Mouse (Mus musculus) kidney, adult 2 months (tissue): ENCODE results near the gene Nde1. TPM values are rescaled to one million over a fixed set of nuclear protein-coding genes. Genes with fewer than 3 reads are reported as not detected.

Source experiments
- DNase-seq: peaks from one replicate; pipeline ENCODE4 v3.0.0; 2021
- H3K27ac ChIP-seq: fragments of 200-500 bp; 2 replicates; pipeline ENCODE4 v1.5.1; 2012; ENCODE audit warnings: low read depth, low read length, control low read depth, inconsistent platforms; ENCODE audit not compliant: insufficient read depth
- H3K27me3 ChIP-seq: fragments of 200-500 bp; replicated peaks from 2 replicates; pipeline ENCODE4 v1.6.1; 2012; ENCODE audit warnings: mild to moderate bottlenecking, moderate library complexity, low read length, inconsistent platforms; ENCODE audit not compliant: control insufficient read depth, insufficient read depth
- H3K36me3 ChIP-seq: fragments of 200-500 bp; 2 replicates; pipeline ENCODE4 v1.6.1; 2012; ENCODE audit warnings: mild to moderate bottlenecking, moderate library complexity, low read length, inconsistent platforms; ENCODE audit not compliant: control insufficient read depth, insufficient read depth
- H3K4me1 ChIP-seq: fragments of 200-500 bp; 2 replicates; pipeline ENCODE4 v1.6.1; 2011; ENCODE audit warnings: low read length; ENCODE audit not compliant: control insufficient read depth, insufficient read depth
- H3K4me3 ChIP-seq: fragments of 200-500 bp; 2 replicates; pipeline ENCODE4 v1.5.1; 2011; ENCODE audit warnings: mild to moderate bottlenecking, low read depth, low read length, control low read depth; ENCODE audit not compliant: insufficient read depth
- CTCF ChIP-seq: fragments of 200-500 bp; conservative IDR thresholded peaks from 2 replicates; pipeline ENCODE4 v1.5.1; 2011; ENCODE audit warnings: low read depth, mild to moderate bottlenecking, control low read depth, low read length, moderate library complexity, mixed read lengths; ENCODE audit not compliant: insufficient read depth, insufficient read length
- POLR2A ChIP-seq: fragments of 200-500 bp; IDR thresholded peaks from one replicate; pipeline ENCODE4 v1.6.1; 2011; ENCODE audit warnings: low read depth, low read length, control low read depth
- WGBS: fragments of 180-500 bp; shearing (Covaris S2); methylation state at CpG from one replicate; pipeline ENCODE4 v1.1.7; 2018; 5-methylcytosine and 5-hydroxymethylcytosine counted together
- polyA plus RNA-seq: library from polyadenylated mRNA; depleted of rRNA; stranded (reverse); fragments of >200 nt; gene quantifications from 2 replicates; pipeline ENCODE4 v1.2.3, GENCODE M21; 2012

Nde1 gene
- polyA plus RNA-seq, 1 experiment, result 23.6 TPM

GRCm38 (mm10) chr16:14180163-14180733 lies 17.2 kb downstream of the Nde1 start:
- TF ChIP-seq CTCF (no peak), POLR2A (no peak)
- H3K4me1 ChIP-seq, result peaks cover 4% of the 10 kb centered on the region; the same call in 1 of the 2 replicates
- WGBS, result 77% methylated on average over 6 of the region's 6 CpGs
- no peak overlapping the region for H3K4me3 ChIP-seq
- H3K27me3 ChIP-seq, result no peaks in the 10 kb centered on the region
- no peaks in the 10 kb centered on the region; the same call in none of the 2 replicates for H3K36me3 ChIP-seq
- no peak overlapping the region for H3K27ac ChIP-seq
- DNase-seq, result no peak

- DNase-seq, result no peak
- Histone ChIP-seq H3K27ac (0 out of 2 replicates have a peak overlapping the region, but pooled peaks have one; percentile 29), H3K4me1 (peaks cover 3% of the 10 kb centered on the region; the same call in 1 of the 2 replicates), H3K4me3 (no peak overlapping the region), H3K36me3 (no peaks in the 10 kb centered on the region; the same call in none of the 2 replicates), H3K27me3 (no peaks in the 10 kb centered on the region)
- no peak for TF ChIP-seq CTCF
- no peak for TF ChIP-seq POLR2A
- WGBS, result 57% methylated on average over 5 of the region's 5 CpGs
Measured at GRCm38 (mm10) chr16:14182360-14182759, 19.3 kb downstream of the Nde1 start.

GRCm38 (mm10) chr16:14183856-14184255 lies 20.8 kb downstream of the Nde1 start:
- no peak for DNase-seq
- no peaks in the 10 kb centered on the region for H3K27me3 ChIP-seq
- no peaks in the 10 kb centered on the region for H3K4me1 ChIP-seq
- no peak overlapping the region for H3K27ac ChIP-seq
- H3K36me3 ChIP-seq, result no peaks in the 10 kb centered on the region; the same call in none of the 2 replicates
- 68% methylated on average over 1 of the region's 1 CpGs for WGBS
- H3K4me3 ChIP-seq, result no peak overlapping the region
- no peak for TF ChIP-seq CTCF
- TF ChIP-seq POLR2A, result no peak

- DNase-seq, result no peak
- TF ChIP-seq CTCF, result no peak
- no peak for TF ChIP-seq POLR2A
- H3K4me3 ChIP-seq, result no peak overlapping the region
- H3K27ac ChIP-seq, result no peak overlapping the region
- no peaks in the 10 kb centered on the region for H3K4me1 ChIP-seq
- no peaks in the 10 kb centered on the region for H3K27me3 ChIP-seq
- over 99% methylated on average over 5 of the region's 5 CpGs for WGBS
- no peaks in the 10 kb centered on the region; the same call in none of the 2 replicates for H3K36me3 ChIP-seq
Measured at GRCm38 (mm10) chr16:14185516-14185915, 22.4 kb downstream of the Nde1 start.

- Histone ChIP-seq H3K4me3 (no peak overlapping the region), H3K36me3 (peaks cover 3% of the 10 kb centered on the region; the same call in 1 of the 2 replicates), H3K27ac (peak overlapping the region; percentile 5; the same call in 1 of the 2 replicates), H3K4me1 (no peaks in the 10 kb centered on the region), H3K27me3 (no peaks in the 10 kb centered on the region)
- WGBS, result 62% methylated on average over 9 of the region's 9 CpGs
- TF ChIP-seq CTCF, result no peak
- TF ChIP-seq POLR2A, result no peak
- DNase-seq, result peak; percentile 42
Measured at GRCm38 (mm10) chr16:14194164-14194950, 31.3 kb downstream of the Nde1 start.

- WGBS, result 38% methylated on average over 1 of the region's 1 CpGs
Measured at GRCm38 (mm10) chr16:14195427-14195826, 32.4 kb downstream of the Nde1 start.

GRCm38 (mm10) chr16:14198798-14199197 lies 35.7 kb downstream of the Nde1 start:
- H3K27ac ChIP-seq, result no peak overlapping the region
- H3K4me1 ChIP-seq, result no peaks in the 10 kb centered on the region
- WGBS, result 80% methylated on average over 4 of the region's 4 CpGs
- no peaks in the 10 kb centered on the region for H3K36me3 ChIP-seq
- DNase-seq, result no peak
- H3K4me3 ChIP-seq, result no peak overlapping the region
- no peaks in the 10 kb centered on the region for H3K27me3 ChIP-seq
- TF ChIP-seq POLR2A (no peak), CTCF (no peak)

More at GRCm38 (mm10) chr16:14195427-14195826, 32.4 kb downstream of the Nde1 start:
- no peaks in the 10 kb centered on the region for H3K27me3 ChIP-seq
- no peak overlapping the region for H3K27ac ChIP-seq
- no peak overlapping the region for H3K4me3 ChIP-seq
- peaks cover 3% of the 10 kb centered on the region; the same call in 1 of the 2 replicates for H3K36me3 ChIP-seq
- DNase-seq, result peak; percentile 67
- TF ChIP-seq CTCF (peak; percentile 79), POLR2A (no peak)
- H3K4me1 ChIP-seq, result no peaks in the 10 kb centered on the region
